Mouse (Mus musculus) midbrain, embryonic 11.5 days (tissue): ENCODE measurements around the gene Sh2d3c. TPM values are rescaled to one million over a fixed set of nuclear protein-coding genes. Genes with fewer than 3 reads are reported as not detected.

Source experiments
- ATAC-seq: fragments of 200-750 bp; cut with Nextera tagmentation; 2 replicates; pipeline ENCODE4 v1.8.0; 2017; ENCODE audit warnings: moderate TSS enrichment, moderate library complexity; ENCODE audit not compliant: low FRiP score
- DNase-seq: peaks from one replicate; pipeline ENCODE4 v3.0.0; 2015; ENCODE audit warnings: low spot score; ENCODE audit errors: missing footprints
- H3K27ac ChIP-seq: fragments of 300-500 bp; sonication (generic); 2 replicates; pipeline ENCODE4 v1.5.1; 2014; ENCODE audit warnings: low read depth, low read length
- H3K27me3 ChIP-seq: fragments of 300-500 bp; sonication (generic); 2 replicates; pipeline ENCODE4 v1.6.1; 2014; ENCODE audit warnings: mild to moderate bottlenecking, low read length, moderate library complexity, mixed read lengths; ENCODE audit not compliant: control insufficient read depth, insufficient read depth
- H3K36me3 ChIP-seq: fragments of 300-500 bp; sonication (generic); 2 replicates; pipeline ENCODE4 v1.6.1; 2014; ENCODE audit warnings: mild to moderate bottlenecking, low read length, moderate library complexity, mixed read lengths; ENCODE audit not compliant: control insufficient read depth, insufficient read depth
- H3K4me1 ChIP-seq: fragments of 300-500 bp; sonication (generic); 2 replicates; pipeline ENCODE4 v1.6.1; 2014; ENCODE audit warnings: low read length; ENCODE audit not compliant: control insufficient read depth, insufficient read depth
- H3K4me2 ChIP-seq: fragments of 300-500 bp; sonication (generic); 2 replicates; pipeline ENCODE4 v1.6.1; 2014; ENCODE audit warnings: mild to moderate bottlenecking, moderate library complexity
- H3K4me3 ChIP-seq: fragments of 300-500 bp; sonication (generic); 2 replicates; pipeline ENCODE4 v1.5.1; 2014; ENCODE audit warnings: low read depth, low read length
- H3K9ac ChIP-seq: fragments of 300-500 bp; sonication (generic); 2 replicates; pipeline ENCODE4 v1.6.1; 2014; ENCODE audit warnings: low read length
- H3K9me3 ChIP-seq: fragments of 300-500 bp; sonication (generic); 2 replicates; pipeline ENCODE4 v1.6.1; 2016; ENCODE audit warnings: low read length; ENCODE audit not compliant: control insufficient read depth
- WGBS: fragments of 180-500 bp; shearing (Covaris S2); extraction: QIAGEN DNeasy Blood & Tissue Kit; methylation state at CpG from one replicate; pipeline ENCODE4 v1.1.7; 2014; 5-methylcytosine and 5-hydroxymethylcytosine counted together
- polyA plus RNA-seq: library from polyadenylated mRNA; unstranded; fragments of >200 nt; fragmentation: Nextera tagmentation; extraction: Ambion mirVana; gene quantifications from 2 replicates; pipeline ENCODE4 v1.2.1, GENCODE M21; 2014

The Sh2d3c gene
- polyA plus RNA-seq, 1 experiment from 2014 or later = 25.5 TPM

GRCm38 (mm10) chr2:32740916-32741272 lies 20.0 kb downstream of the Sh2d3c start, which contains the start of gene 6330409D20Rik:
6330409D20Rik (minus strand) TSS chr2:32741016.
- peak within 1 kb of the TSS; percentile 77 for H3K9ac ChIP-seq
- peaks cover 22% of the 10 kb centered on the region for H3K4me1 ChIP-seq
- H3K4me3 ChIP-seq = peak within 1 kb of the TSS; percentile 75
- DNase-seq (no peak), ATAC-seq (no peak)
- peak within 1 kb of the TSS; percentile 98 for H3K4me2 ChIP-seq
- 13% methylated on average over 11 of the region's 11 CpGs for WGBS
- peak within 1 kb of the TSS; percentile 69 for H3K27ac ChIP-seq
- H3K9me3 ChIP-seq = no peaks in the 10 kb centered on the region
- H3K36me3 ChIP-seq = peaks cover under 1% of the 10 kb centered on the region; the same call in 1 of the 2 replicates
- peaks cover 2% of the 10 kb centered on the region for H3K27me3 ChIP-seq

GRCm38 (mm10) chr2:32741273-32742172 lies 20.7 kb downstream of the Sh2d3c start:
- DNase-seq (peak; percentile 92), ATAC-seq (peak; percentile 61)
- Histone ChIP-seq H3K27ac (peak overlapping the region; percentile 69), H3K9me3 (no peaks in the 10 kb centered on the region), H3K4me2 (peak overlapping the region; percentile 98), H3K36me3 (peaks cover 3% of the 10 kb centered on the region; the same call in 1 of the 2 replicates), H3K4me3 (peak overlapping the region; percentile 75), H3K27me3 (peaks cover 2% of the 10 kb centered on the region), H3K9ac (peak overlapping the region; percentile 77), H3K4me1 (peaks cover 22% of the 10 kb centered on the region)
- WGBS = 1% methylated on average over 56 of the region's 58 CpGs

DNA sequence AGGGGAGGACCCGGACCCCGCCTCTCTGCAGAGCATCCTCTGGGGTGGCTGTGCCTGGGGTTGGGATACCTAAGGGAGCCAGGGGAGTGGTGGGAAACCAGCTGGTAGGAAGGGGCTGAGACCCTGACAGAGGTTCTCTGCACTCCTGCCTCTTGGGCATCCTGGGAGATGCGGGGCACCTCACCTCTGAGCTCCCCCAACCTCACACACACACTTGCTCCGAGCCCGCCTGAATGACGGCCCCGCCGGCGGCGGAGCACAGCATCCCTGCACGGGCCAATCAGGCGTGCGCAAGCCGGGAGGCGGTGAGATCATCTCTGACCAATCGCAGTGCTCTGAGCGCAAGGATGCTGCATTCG lies 21.3 kb downstream of the Sh2d3c start:
- Histone ChIP-seq H3K36me3 (peaks cover 5% of the 10 kb centered on the region), H3K9me3 (no peaks in the 10 kb centered on the region), H3K27me3 (peaks cover 2% of the 10 kb centered on the region), H3K9ac (peak overlapping the region; percentile 77), H3K4me1 (peaks cover 22% of the 10 kb centered on the region), H3K27ac (peak overlapping the region; percentile 69), H3K4me2 (peak overlapping the region; percentile 98), H3K4me3 (peak overlapping the region; percentile 75)
- 5% methylated on average over 18 of the region's 18 CpGs for WGBS
- peak; percentile 91 for ATAC-seq
- peak; percentile 98 for DNase-seq

GRCm38 (mm10) chr2:32744272-32744982 lies 23.6 kb downstream of the Sh2d3c start:
- H3K4me1 ChIP-seq = peaks cover 22% of the 10 kb centered on the region
- H3K9ac ChIP-seq = no peak overlapping the region
- ATAC-seq (no peak), DNase-seq (no peak)
- H3K27ac ChIP-seq = no peak overlapping the region
- H3K9me3 ChIP-seq = no peaks in the 10 kb centered on the region
- WGBS = 78% methylated on average over 15 of the region's 15 CpGs
- peaks cover 9% of the 10 kb centered on the region for H3K36me3 ChIP-seq
- H3K4me2 ChIP-seq = no peak overlapping the region
- peaks cover 2% of the 10 kb centered on the region for H3K27me3 ChIP-seq
- no peak overlapping the region for H3K4me3 ChIP-seq

- WGBS = 88% methylated on average over 16 of the region's 16 CpGs
- Histone ChIP-seq H3K4me2 (no peak overlapping the region), H3K9ac (no peak overlapping the region), H3K4me1 (peaks cover 18% of the 10 kb centered on the region), H3K4me3 (no peak overlapping the region), H3K36me3 (peaks cover 9% of the 10 kb centered on the region), H3K27me3 (0 out of 2 replicates have a peak, but pooled peaks cover 2% of the 10 kb centered on the region), H3K9me3 (no peaks in the 10 kb centered on the region), H3K27ac (no peak overlapping the region)
- no peak for ATAC-seq
- no peak for DNase-seq
Observed at GRCm38 (mm10) chr2:32749082-32749481, 28.2 kb downstream of the Sh2d3c start.

GRCm38 (mm10) chr2:32750199-32750598 lies 29.3 kb downstream of the Sh2d3c start:
- 0 out of 2 replicates have a peak, but pooled peaks cover 2% of the 10 kb centered on the region for H3K27me3 ChIP-seq
- H3K9me3 ChIP-seq = no peaks in the 10 kb centered on the region
- 0 out of 2 replicates have a peak overlapping the region, but pooled peaks have one; percentile 1 for H3K27ac ChIP-seq
- H3K4me2 ChIP-seq = no peak overlapping the region
- no peak overlapping the region for H3K9ac ChIP-seq
- ATAC-seq = no peak
- peaks cover 18% of the 10 kb centered on the region for H3K4me1 ChIP-seq
- DNase-seq = no peak
- WGBS = 71% methylated on average over 7 of the region's 7 CpGs
- peaks cover 9% of the 10 kb centered on the region for H3K36me3 ChIP-seq
- no peak overlapping the region for H3K4me3 ChIP-seq

DNA sequence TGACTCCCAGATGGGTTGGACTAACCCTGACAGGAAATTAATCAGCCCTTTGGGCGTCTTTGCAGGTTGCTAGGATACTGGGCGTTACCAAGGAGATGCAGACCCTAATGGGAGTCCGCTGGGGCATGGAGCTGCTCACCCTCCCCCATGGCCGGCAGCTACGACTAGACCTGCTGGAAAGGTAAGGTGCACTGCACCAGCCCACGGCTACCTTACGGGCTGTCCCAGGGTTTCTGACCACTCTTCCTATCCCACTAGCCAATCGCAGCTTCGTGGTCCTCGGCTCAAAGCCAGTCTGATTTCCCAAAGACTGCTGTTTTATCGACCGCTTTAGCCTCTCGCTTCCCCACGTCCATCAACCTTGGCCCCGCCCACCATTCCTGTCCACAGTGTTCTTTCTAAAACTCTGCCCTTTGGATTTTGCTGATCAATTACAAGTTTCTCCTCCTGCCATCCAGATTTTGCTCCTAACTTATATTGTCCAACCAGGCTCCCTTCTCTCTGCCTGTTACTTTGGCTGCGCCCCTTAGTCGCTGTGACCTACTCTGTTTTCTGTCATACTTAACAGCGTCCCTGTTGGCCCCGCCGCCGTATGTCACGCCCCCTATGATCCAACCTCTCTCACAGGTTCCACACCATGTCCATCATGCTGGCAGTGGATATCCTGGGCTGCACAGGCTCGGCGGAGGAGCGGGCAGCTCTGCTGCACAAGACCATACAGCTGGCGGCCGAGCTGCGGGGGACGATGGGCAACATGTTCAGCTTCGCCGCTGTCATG lies 30.2 kb downstream of the Sh2d3c start:
- Histone ChIP-seq H3K27ac (peak overlapping the region; percentile 64), H3K27me3 (0 out of 2 replicates have a peak, but pooled peaks cover 2% of the 10 kb centered on the region), H3K9me3 (no peaks in the 10 kb centered on the region), H3K4me2 (peak overlapping the region; percentile 44), H3K9ac (peak overlapping the region; percentile 41; the same call in 1 of the 2 replicates), H3K4me3 (peak overlapping the region; percentile 24), H3K4me1 (peaks cover 18% of the 10 kb centered on the region), H3K36me3 (peaks cover 7% of the 10 kb centered on the region)
- WGBS = 6% methylated on average over 31 of the region's 31 CpGs
- ATAC-seq = peak; percentile 88
- peak; percentile 98 for DNase-seq

DNA sequence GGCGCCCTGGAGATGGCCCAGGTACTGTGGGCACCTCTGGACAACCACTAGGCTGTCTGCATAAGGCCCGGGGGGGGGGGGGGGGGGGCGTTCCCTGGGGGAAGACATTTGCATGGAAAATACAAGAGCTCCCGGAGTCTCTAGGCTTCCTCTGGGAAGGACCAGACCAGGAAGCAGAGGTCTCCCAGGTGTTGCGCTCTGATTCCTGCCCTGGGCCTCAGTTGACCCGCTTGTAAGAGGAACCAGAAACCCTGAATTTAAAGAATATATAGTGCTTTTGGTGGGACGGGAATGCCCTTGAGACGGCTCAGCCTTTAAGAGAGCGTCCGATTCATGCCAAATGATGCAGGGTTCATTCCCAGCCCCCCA lies 30.8 kb downstream of the Sh2d3c start:
- Histone ChIP-seq H3K4me3 (peak overlapping the region; percentile 24), H3K4me1 (peaks cover 18% of the 10 kb centered on the region), H3K27me3 (0 out of 2 replicates have a peak, but pooled peaks cover 2% of the 10 kb centered on the region), H3K9me3 (no peaks in the 10 kb centered on the region), H3K4me2 (peak overlapping the region; percentile 44), H3K27ac (peak overlapping the region; percentile 64), H3K36me3 (peaks cover 6% of the 10 kb centered on the region), H3K9ac (peak overlapping the region; percentile 41; the same call in 1 of the 2 replicates)
- WGBS = 20% methylated on average over 9 of the region's 10 CpGs
- peak; percentile 86 for DNase-seq
- ATAC-seq = no peak
